Mouse (Mus musculus) stomach, adult 2 months (tissue): ENCODE data around the gene Sh2d1b1. TPM values are rescaled to one million over a fixed set of nuclear protein-coding genes. Genes with fewer than 3 reads are reported as not detected.

Source experiments
- polyA plus RNA-seq: library from polyadenylated mRNA; depleted of rRNA; stranded (reverse); fragments of >200 nt; gene quantifications from 2 replicates; pipeline ENCODE4 v1.2.3, GENCODE M21; 2012; rRNA removed

Sh2d1b1 gene
- polyA plus RNA-seq = 0.02 and 0.09 TPM in 2 replicates

DNA sequence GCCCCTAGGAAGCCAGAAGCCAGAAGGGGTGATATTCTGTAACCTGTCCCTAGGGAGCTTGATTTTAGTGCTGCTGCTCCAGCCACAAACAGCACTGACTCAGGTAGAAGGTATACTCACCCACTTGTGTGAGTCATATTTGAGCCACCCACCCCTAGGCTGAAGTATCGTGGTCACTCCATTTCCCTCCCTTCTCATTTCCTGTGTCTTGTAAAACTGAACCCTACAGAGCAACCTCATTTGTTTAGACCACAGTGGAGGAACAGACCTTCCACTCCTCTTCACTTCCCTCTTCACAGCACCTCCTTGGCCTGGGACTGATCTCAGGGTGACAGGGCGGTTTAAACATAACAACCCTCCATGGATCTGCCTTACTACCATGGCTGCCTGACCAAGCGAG, at the start of gene Sh2d1b1:
Sh2d1b1 (plus strand) TSS at position 305 of the 400 bp plus-strand sequence.

DNA sequence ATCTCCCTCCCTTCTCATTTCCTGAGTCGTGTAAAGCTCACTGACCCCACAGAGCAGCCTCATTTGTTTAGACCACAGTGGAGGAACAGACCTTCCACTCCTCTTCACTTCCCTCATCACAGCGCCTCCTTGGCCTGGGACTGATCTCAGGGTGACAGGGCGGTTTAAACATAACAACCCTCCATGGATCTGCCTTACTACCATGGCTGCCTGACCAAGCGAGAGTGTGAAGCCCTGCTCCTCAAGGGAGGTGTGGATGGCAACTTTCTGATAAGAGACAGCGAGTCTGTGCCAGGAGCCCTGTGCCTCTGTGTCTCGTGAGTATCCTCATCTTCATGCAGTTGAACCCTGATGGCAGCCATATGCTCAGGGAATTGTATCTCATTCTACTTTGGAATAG, 44.4 kb upstream of the Sh2d1b1 start, which contains the start of gene Sh2d1b2:
Sh2d1b2 (plus strand) TSS at position 62 of the 400 bp plus-strand sequence.

DNA sequence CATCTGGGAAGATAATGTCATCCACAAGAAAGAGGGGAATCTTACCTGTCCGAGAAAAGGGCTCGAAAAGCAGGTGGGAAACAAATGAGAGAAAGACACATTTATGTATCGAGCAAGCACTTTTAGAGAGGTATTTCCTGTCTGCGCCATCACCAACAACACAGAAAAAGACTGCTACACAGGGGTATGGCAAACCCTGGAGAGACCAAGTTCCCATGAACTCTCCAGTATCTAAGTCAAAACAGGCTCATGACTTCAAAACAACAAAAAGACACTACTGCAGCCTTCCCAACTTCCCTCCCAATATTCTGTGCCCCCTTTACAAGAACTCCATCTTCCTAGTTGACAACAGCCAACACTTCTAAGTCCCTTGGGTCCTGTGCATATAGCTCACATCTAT, 29.1 kb downstream of the Sh2d1b1 start, which contains the start of gene Gm7694:
Gm7694 (minus strand) TSS at position 101 of the 400 bp plus-strand sequence.

DNA sequence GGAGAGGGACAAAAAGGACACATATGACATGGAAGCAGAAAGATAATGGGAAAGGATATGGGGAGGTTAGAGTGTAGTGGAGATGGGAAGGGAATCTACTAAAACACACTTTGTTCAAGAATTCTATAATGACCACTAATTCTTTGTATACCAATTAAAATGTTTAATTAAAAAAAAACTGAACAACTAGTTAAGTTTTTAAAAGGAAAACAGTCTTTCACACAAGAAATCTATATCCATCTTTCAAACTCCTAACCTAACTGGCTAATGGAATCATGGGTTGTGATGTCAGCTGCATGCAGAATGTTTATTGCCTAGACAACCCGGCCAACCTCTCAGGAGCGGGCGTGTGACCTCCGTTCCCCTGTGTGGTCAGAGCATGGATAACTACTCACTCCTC, 31.4 kb downstream of the Sh2d1b1 start, which contains the start of gene Spata46:
Spata46 (plus strand) TSS at position 301 of the 400 bp plus-strand sequence.

Other genes with a start within 250 kb of the Sh2d1b1 start
- 1.8 and 3.1 TPM in 2 replicates for gene Ddr2, start 166.6 kb upstream of the Sh2d1b1 start, polyA plus RNA-seq
- 5.6 and 7.3 TPM in 2 replicates for gene Uap1, start 102.4 kb upstream of the Sh2d1b1 start, polyA plus RNA-seq
- gene Uhmk1, start 61.9 kb upstream of the Sh2d1b1 start, polyA plus RNA-seq = 1.9 and 2.8 TPM in 2 replicates
- not detected in 2 replicates for gene Sh2d1b2, start 44.6 kb upstream of the Sh2d1b1 start, polyA plus RNA-seq
- gene Gm7694, start 29.0 kb downstream of the Sh2d1b1 start, polyA plus RNA-seq = 4.2 and 4.7 TPM in 2 replicates
- not detected in 2 replicates for gene Spata46, start 31.5 kb downstream of the Sh2d1b1 start, polyA plus RNA-seq